ENCODE assay signal across 8 mouse cellular contexts in genomic region chr7:3423430-3423829, GRCm38 (mm10). TPM values are rescaled to one million over a fixed set of nuclear protein-coding genes. Genes with fewer than 3 reads are reported as not detected.
DNase-seq lines count a peak whose midpoint lies in the region; ATAC-seq lines count a peak whose summit lies in the region.

No protein-coding gene starts in this region.

- peak overlapping the region; percentile 14; the same call in 1 of the 2 replicates for H3K4me3 ChIP-seq in embryonic facial prominence, embryonic 12.5 days
- peak overlapping the region; percentile 48 for H3K4me3 ChIP-seq in hindbrain, embryonic 10.5 days
- H3K4me3 ChIP-seq in neural tube, embryonic 11.5 days (ENCODE audit: low read depth, low read length): peak overlapping the region; percentile 21

- no peaks in the 10 kb centered on the region for H3K4me1 ChIP-seq in embryonic facial prominence, embryonic 12.5 days
- H3K4me1 ChIP-seq in hindbrain, embryonic 10.5 days (replicated peaks): peaks cover 8% of the 10 kb centered on the region
- H3K4me1 ChIP-seq in neural tube, embryonic 11.5 days (ENCODE audit: control insufficient read depth, insufficient read depth, low read length): 0 out of 2 replicates have a peak, but pooled peaks cover 4% of the 10 kb centered on the region

- DNase-seq in kidney, postnatal 4 days: peak; percentile 13 to 19
- DNase-seq in kidney, adult 11 months: no peak
- DNase-seq in hindbrain, embryonic 10.5 days (ENCODE audit: low spot score): peak; percentile 20
- DNase-seq in neural tube, embryonic 11.5 days (ENCODE audit: low spot score): no peak
- DNase-seq in spleen, postnatal 10 days (ENCODE audit: low spot score in 2 of 2): no peak
- no peak for DNase-seq in adrenal gland, adult (ENCODE audit: inconsistent age in 2 of 2, low spot score in 1 of 2)

- H3K27me3 ChIP-seq in embryonic facial prominence, embryonic 12.5 days: peaks cover 46% of the 10 kb centered on the region
- peaks cover 76% of the 10 kb centered on the region for H3K27me3 ChIP-seq in hindbrain, embryonic 10.5 days (ENCODE audit: insufficient read depth, poor library complexity, severe bottlenecking)
- peaks cover 35% of the 10 kb centered on the region for H3K27me3 ChIP-seq in neural tube, embryonic 11.5 days (ENCODE audit: control insufficient read depth, insufficient read depth, low read length)

- peak; percentile 64; the same call in 1 of the 2 replicates for ATAC-seq in embryonic facial prominence, embryonic 12.5 days (ENCODE audit: insufficient number of reproducible peaks, insufficient read depth, low FRiP score, low TSS enrichment)
- peak; percentile 38; the same call in 1 of the 2 replicates for ATAC-seq in neural tube, embryonic 11.5 days (ENCODE audit: insufficient read depth, low FRiP score, low TSS enrichment)
- no peak for ATAC-seq in erythroid progenitor cell, adult 5-6 weeks (replicated peaks; ENCODE audit: low FRiP score, poor library complexity, severe bottlenecking)

- H3K27ac ChIP-seq in embryonic facial prominence, embryonic 12.5 days: no peak overlapping the region
- peak overlapping the region; percentile 40; the same call in 1 of the 2 replicates for H3K27ac ChIP-seq in hindbrain, embryonic 10.5 days
- no peak overlapping the region for H3K27ac ChIP-seq in neural tube, embryonic 11.5 days (ENCODE audit: low read depth, low read length)

- no peaks in the 10 kb centered on the region for H3K36me3 ChIP-seq in embryonic facial prominence, embryonic 12.5 days
- no peaks in the 10 kb centered on the region for H3K36me3 ChIP-seq in hindbrain, embryonic 10.5 days
- H3K36me3 ChIP-seq in neural tube, embryonic 11.5 days (ENCODE audit: control insufficient read depth, insufficient read depth, low read length): no peaks in the 10 kb centered on the region

- H3K9me3 ChIP-seq in embryonic facial prominence, embryonic 12.5 days: no peaks in the 10 kb centered on the region
- no peaks in the 10 kb centered on the region for H3K9me3 ChIP-seq in hindbrain, embryonic 10.5 days
- H3K9me3 ChIP-seq in neural tube, embryonic 11.5 days (ENCODE audit: control insufficient read depth, low read length): no peaks in the 10 kb centered on the region

- WGBS in embryonic facial prominence, embryonic 12.5 days: under 1% methylated on average over 30 of the region's 30 CpGs
- WGBS in hindbrain, embryonic 10.5 days: under 1% methylated on average over 30 of the region's 30 CpGs
- under 1% methylated on average over 29 of the region's 30 CpGs for WGBS in neural tube, embryonic 11.5 days

- no peak overlapping the region for H3K9ac ChIP-seq in embryonic facial prominence, embryonic 12.5 days
- H3K9ac ChIP-seq in neural tube, embryonic 11.5 days (ENCODE audit: low read length): 0 out of 2 replicates have a peak overlapping the region, but pooled peaks have one; percentile 15

- H3K4me2 ChIP-seq in embryonic facial prominence, embryonic 12.5 days (replicated peaks): peak overlapping the region; percentile 43
- peak overlapping the region; percentile 39 for H3K4me2 ChIP-seq in neural tube, embryonic 11.5 days (ENCODE audit: low read depth)

RNA-seq across cellular contexts. Expression of gene Cacng6, which starts 0.6 kb away (rescaled TPM):
- polyA plus RNA-seq in embryonic facial prominence, embryonic 12.5 days (2016; fragmentation: Nextera tagmentation; extraction: Ambion mirVana): 1.7 and 2.2 TPM in 2 replicates
- 0.12 TPM in 1 of 2 replicates, not detected in the other for polyA plus RNA-seq in hindbrain, embryonic 10.5 days (2016; fragmentation: Nextera tagmentation; extraction: Ambion mirVana)
- polyA plus RNA-seq in neural tube, embryonic 11.5 days (2014; fragmentation: Nextera tagmentation; extraction: Ambion mirVana): 1.4 and 1.6 TPM in 2 replicates
- not detected in 2 replicates for total RNA-seq in erythroid progenitor cell, adult 5-6 weeks (2015; ENCODE audit: low replicate concordance)
- total RNA-seq in erythroid progenitor cell, adult 5-6 weeks (2017; ENCODE audit: low replicate concordance): not detected in 2 replicates

RNA-seq across cellular contexts. Expression of gene Cacng8, which starts 32.9 kb away (rescaled TPM):
- 7.3 and 7.5 TPM in 2 replicates for polyA plus RNA-seq in embryonic facial prominence, embryonic 12.5 days (2016; fragmentation: Nextera tagmentation; extraction: Ambion mirVana)
- polyA plus RNA-seq in hindbrain, embryonic 10.5 days (2016; fragmentation: Nextera tagmentation; extraction: Ambion mirVana): 5.5 and 7.8 TPM in 2 replicates
- polyA plus RNA-seq in neural tube, embryonic 11.5 days (2014; fragmentation: Nextera tagmentation; extraction: Ambion mirVana): 4.9 and 5.1 TPM in 2 replicates
- total RNA-seq in erythroid progenitor cell, adult 5-6 weeks (2015; ENCODE audit: low replicate concordance): not detected in 2 replicates
- total RNA-seq in erythroid progenitor cell, adult 5-6 weeks (2017; ENCODE audit: low replicate concordance): not detected in 2 replicates

Comparison
In these comparisons a context has a peak if more than half of its experiments do, and no peak if none do; other contexts are left out.
1. DNase-seq: peak in kidney, postnatal 4 days (2 of 2) and hindbrain, embryonic 10.5 days (single experiment); none in kidney, adult 11 months (single experiment), neural tube, embryonic 11.5 days (single experiment), spleen, postnatal 10 days (0 of 2) and adrenal gland, adult (0 of 2).
2. Peak in every context shown above with its lines, with median percentiles within 50 percentile points of each other: H3K4me3 ChIP-seq.